Mouse (Mus musculus): Measurements from ENCODE around the gene Sprr2b.
"Not testable (repeated sequence)": the region's sequence is repeated elsewhere in the genome, so short reads cannot be mapped to it uniquely, and the experiment has no call there.

- not testable (repeated sequence) for TF ChIP-seq CTCF (conservative IDR thresholded peaks at IDR 0.05; ENCODE audit: insufficient read depth, insufficient read length, low read depth, low read length); POLR2A (IDR thresholded peaks at IDR 0.05; ENCODE audit: low read depth, low read length)
Observed at GRCm38 (mm10) chr3:92273504-92273903, 42.9 kb upstream of the Sprr2b start.
